In genomic region chr19:17263679-17264370, GRCm38 (mm10) we compare ENCODE assay signal across 15 mouse cellular contexts.
DNase-seq lines count a peak whose midpoint lies in the region; ATAC-seq and TF ChIP-seq lines count a peak whose summit lies in the region.
"Had no signal": no experiment of that assay in that cellular context is flagged by ENCODE, and none has a peak within 500 bp of the region (broad histone marks: within the 10 kb centered on the region; RNA-seq: fewer than 3 reads in every experiment).

No protein-coding gene starts in this region.

- H3K9ac ChIP-seq in liver, embryonic 12.5 days = no peak overlapping the region
- H3K9ac ChIP-seq in forebrain, embryonic 13.5 days = no peak overlapping the region
- H3K9ac ChIP-seq: lung, embryonic 14.5 days; midbrain, embryonic 15.5 days; neural tube, embryonic 15.5 days; stomach, embryonic 15.5 days had no signal

- H3ac ChIP-seq in C2C12 (ENCODE audit: control insufficient read depth, insufficient read length, low read depth) = no peak overlapping the region

- no peaks in the 10 kb centered on the region for H3K36me3 ChIP-seq in C2C12 (ENCODE audit: control insufficient read depth, insufficient read depth)
- H3K36me3 ChIP-seq in liver, embryonic 12.5 days = no peaks in the 10 kb centered on the region
- no peaks in the 10 kb centered on the region for H3K36me3 ChIP-seq in forebrain, embryonic 13.5 days (ENCODE audit: poor library complexity, severe bottlenecking)
- H3K36me3 ChIP-seq in hindbrain, embryonic 10.5 days = no peaks in the 10 kb centered on the region
- H3K36me3 ChIP-seq: heart, embryonic 10.5 days; midbrain, embryonic 15.5 days; neural tube, embryonic 15.5 days; stomach, embryonic 15.5 days had no signal

- H3K27me3 ChIP-seq in C2C12 (ENCODE audit: control insufficient read depth, insufficient read depth, insufficient read length) = no peaks in the 10 kb centered on the region
- H3K27me3 ChIP-seq in liver, embryonic 12.5 days (replicated peaks) = no peaks in the 10 kb centered on the region
- no peaks in the 10 kb centered on the region for H3K27me3 ChIP-seq in forebrain, embryonic 13.5 days
- H3K27me3 ChIP-seq in hindbrain, embryonic 10.5 days (ENCODE audit: insufficient read depth, poor library complexity, severe bottlenecking) = no peaks in the 10 kb centered on the region
- H3K27me3 ChIP-seq: midbrain, embryonic 15.5 days; neural tube, embryonic 15.5 days; stomach, embryonic 15.5 days had no signal

- 54% methylated on average over 13 of the region's 13 CpGs for WGBS in liver, embryonic 12.5 days (ENCODE audit: insufficient replicate concordance)
- 91% methylated on average over 13 of the region's 13 CpGs for WGBS in forebrain, embryonic 13.5 days
- 92% methylated on average over 13 of the region's 13 CpGs for WGBS in hindbrain, embryonic 10.5 days

- H3K4me1 ChIP-seq in liver, embryonic 12.5 days = peaks cover 6% of the 10 kb centered on the region
- H3K4me1 ChIP-seq in forebrain, embryonic 13.5 days = no peaks in the 10 kb centered on the region
- no peaks in the 10 kb centered on the region for H3K4me1 ChIP-seq in hindbrain, embryonic 10.5 days (replicated peaks)
- H3K4me1 ChIP-seq: heart, embryonic 10.5 days; midbrain, embryonic 15.5 days; neural tube, embryonic 15.5 days; stomach, embryonic 15.5 days had no signal

- no peaks in the 10 kb centered on the region for H3K9me3 ChIP-seq in liver, embryonic 12.5 days (replicated peaks)
- H3K9me3 ChIP-seq in forebrain, embryonic 13.5 days (replicated peaks) = no peaks in the 10 kb centered on the region
- H3K9me3 ChIP-seq in hindbrain, embryonic 10.5 days = no peaks in the 10 kb centered on the region
- H3K9me3 ChIP-seq: heart, embryonic 10.5 days; midbrain, embryonic 15.5 days; neural tube, embryonic 15.5 days; stomach, embryonic 15.5 days had no signal

- DNase-seq in 3T3-L1 (ENCODE audit: low read depth, low spot score) = peak; percentile 94
- no peak for DNase-seq in layer of hippocampus, adult 9-10 months (ENCODE audit: low spot score)
- no peak for DNase-seq in hindbrain, embryonic 10.5 days (ENCODE audit: low spot score)
- DNase-seq: adrenal gland, postnatal 25 days; lung, embryonic 14.5 days; right cerebral cortex, postnatal 25 days had no signal

- no peak for TF ChIP-seq CTCF in C2C12 (IDR thresholded peaks at IDR 0.05; ENCODE audit: control insufficient read depth, insufficient read depth, insufficient read length)

- peak; percentile 82 for ATAC-seq in common myeloid progenitor, adult 5-6 weeks (replicated peaks; ENCODE audit: low read depth, poor library complexity, severe bottlenecking)
- ATAC-seq in liver, embryonic 12.5 days = peak; percentile 73
- ATAC-seq in forebrain, embryonic 13.5 days = no peak
- ATAC-seq: midbrain, embryonic 15.5 days had no signal

- no peaks in the 10 kb centered on the region for H3K79me3 ChIP-seq in C2C12 (ENCODE audit: low read depth)

- H3K79me2 ChIP-seq in C2C12 (ENCODE audit: control insufficient read depth, insufficient read depth) = no peaks in the 10 kb centered on the region

- no peak overlapping the region for H3K4me3 ChIP-seq in C2C12 (ENCODE audit: insufficient read depth, poor library complexity, severe bottlenecking)
- no peak overlapping the region for H3K4me3 ChIP-seq in liver, embryonic 12.5 days
- H3K4me3 ChIP-seq in forebrain, embryonic 13.5 days = no peak overlapping the region
- no peak overlapping the region for H3K4me3 ChIP-seq in hindbrain, embryonic 10.5 days
- H3K4me3 ChIP-seq: erythroblast, embryonic 14.5 days; heart, embryonic 10.5 days; midbrain, embryonic 15.5 days; neural tube, embryonic 15.5 days; stomach, embryonic 15.5 days had no signal

- H3K27ac ChIP-seq in liver, embryonic 12.5 days = no peak overlapping the region
- H3K27ac ChIP-seq in forebrain, embryonic 13.5 days = no peak overlapping the region
- no peak overlapping the region for H3K27ac ChIP-seq in hindbrain, embryonic 10.5 days
- H3K27ac ChIP-seq: heart, embryonic 10.5 days; midbrain, embryonic 15.5 days; neural tube, embryonic 15.5 days; stomach, embryonic 15.5 days had no signal

- H3K4me2 ChIP-seq in liver, embryonic 12.5 days = no peak overlapping the region
- H3K4me2 ChIP-seq in forebrain, embryonic 13.5 days = no peak overlapping the region
- H3K4me2 ChIP-seq: lung, embryonic 14.5 days; midbrain, embryonic 15.5 days; neural tube, embryonic 15.5 days; stomach, embryonic 15.5 days had no signal

TF ChIP-seq in C2C12, 6 proteins besides CTCF, POLR2A, EP300 and RAD21:
- TF ChIP-seq MYOG (IDR thresholded peaks at IDR 0.05; ENCODE audit: control insufficient read depth, extremely low read depth, insufficient read length) (no peak), USF1 (IDR thresholded peaks at IDR 0.05; ENCODE audit: low read depth) (no peak), CEBPB (IDR thresholded peaks at IDR 0.05; ENCODE audit: low read depth) (no peak), MAX (IDR thresholded peaks at IDR 0.05) (no peak), FOSL1 (IDR thresholded peaks at IDR 0.05; ENCODE audit: insufficient read depth, low read length, poor library complexity, severe bottlenecking) (no peak), MYOD1 (IDR thresholded peaks at IDR 0.05; ENCODE audit: control insufficient read depth, insufficient read length, low read depth) (peak; percentile 3)
TF ChIP-seq in C2C12: peak in this region for 1.
